Mouse (Mus musculus): ENCODE results near the gene Gm4884. TPM values are rescaled to one million over a fixed set of nuclear protein-coding genes. Genes with fewer than 3 reads are reported as not detected.
"Not testable (repeated sequence)": the region's sequence is repeated elsewhere in the genome, so short reads cannot be mapped to it uniquely, and the experiment has no call there.

Gene Gm4884
- polyA plus RNA-seq (2015; fragmentation: Nextera tagmentation; extraction: Ambion mirVana) = not detected in 2 replicates

DNA sequence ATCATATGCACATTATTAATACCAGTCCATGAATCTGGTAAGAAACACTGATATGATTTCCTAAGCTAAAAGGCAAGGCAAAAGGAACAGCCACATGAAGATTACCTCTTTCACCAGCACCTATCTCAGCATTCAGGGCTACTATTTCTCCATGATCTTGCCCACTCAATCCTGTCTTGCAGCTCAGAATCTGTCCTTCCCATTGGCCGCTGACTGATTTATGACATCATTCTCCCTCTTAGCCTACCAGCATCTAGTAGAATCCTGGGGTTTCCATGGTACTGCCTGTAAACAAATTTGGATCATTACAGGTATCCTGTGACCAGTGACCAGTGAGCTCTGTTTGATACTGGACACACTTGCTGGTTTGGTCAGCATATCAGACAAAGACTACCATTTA lies at the start of gene Gm4884:
Gene Gm4884 (plus strand): TSS at position 301 of the 400 bp plus-strand sequence.
- not testable (repeated sequence) for H3K27me3 ChIP-seq; H3K36me3 ChIP-seq; ATAC-seq (ENCODE audit: low read depth); H3K4me3 ChIP-seq (replicated peaks); DNase-seq; H3K27ac ChIP-seq; H3K4me1 ChIP-seq (replicated peaks); H3K9ac ChIP-seq; H3K4me2 ChIP-seq; H3K9me3 ChIP-seq (replicated peaks)
- 72% methylated on average over 1 of the region's 1 CpGs for WGBS (ENCODE audit: insufficient replicate concordance)

DNA sequence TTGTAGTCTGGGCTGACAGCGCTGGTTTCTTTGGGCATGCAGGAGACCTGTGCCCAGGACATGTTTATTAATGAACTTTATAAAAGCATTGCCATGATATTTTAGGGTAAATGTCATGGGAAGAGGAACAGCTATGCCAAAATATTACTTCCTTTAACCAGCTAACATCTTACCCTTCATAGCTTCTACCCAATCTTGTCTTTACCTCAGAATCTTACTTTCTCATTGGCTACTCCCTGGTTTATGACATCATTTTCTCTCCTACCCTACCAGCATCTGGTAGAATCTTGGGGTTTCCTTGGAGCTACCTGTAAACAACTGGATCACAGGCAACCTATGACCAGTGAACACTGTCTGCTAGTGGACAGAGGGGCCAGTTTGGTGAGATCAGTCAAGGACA lies 45.3 kb upstream of the Gm4884 start, which contains the start of gene 4930433I11Rik:
Gene 4930433I11Rik (plus strand): TSS at position 301 of the 400 bp plus-strand sequence.
- H3K36me3 ChIP-seq = no peaks in the 10 kb centered on the region
- H3K27me3 ChIP-seq = no peaks in the 10 kb centered on the region
- no peaks in the 10 kb centered on the region for H3K4me1 ChIP-seq (replicated peaks)
- ATAC-seq (ENCODE audit: low read depth) (no peak), DNase-seq (no peak)
- no peaks in the 10 kb centered on the region for H3K9me3 ChIP-seq (replicated peaks)
- H3K27ac ChIP-seq = no peak within 1 kb of the TSS
- H3K4me3 ChIP-seq (replicated peaks) = no peak within 1 kb of the TSS
- H3K4me2 ChIP-seq = no peak within 1 kb of the TSS
- 86% methylated on average over 1 of the region's 1 CpGs for WGBS (ENCODE audit: insufficient replicate concordance)
- H3K9ac ChIP-seq = no peak within 1 kb of the TSS

DNA sequence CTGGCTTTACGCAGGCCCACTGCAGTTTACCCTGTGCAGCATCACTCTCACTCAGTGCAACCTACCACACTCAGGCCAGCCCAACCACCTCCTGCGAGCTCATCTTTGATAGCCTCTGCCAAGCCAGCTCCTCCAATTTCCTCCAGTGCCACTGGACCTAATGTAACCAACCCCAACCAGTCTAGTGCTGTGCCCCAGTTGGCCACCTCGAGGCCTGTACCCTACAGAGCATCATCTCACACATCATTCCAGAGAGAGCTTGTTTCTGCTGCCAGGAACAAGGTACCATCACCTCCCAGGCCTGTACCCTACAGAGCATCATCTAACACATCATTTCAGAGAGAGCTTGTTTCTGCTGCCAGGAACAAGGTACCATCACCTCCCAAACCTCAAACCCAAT lies 11.5 kb downstream of the Gm4884 start:
- WGBS (ENCODE audit: insufficient replicate concordance) = 46% methylated on average over 3 of the region's 3 CpGs

More for the DNA sequence above, 11.5 kb downstream of the Gm4884 start:
- H3K4me2 ChIP-seq; H3K4me3 ChIP-seq (replicated peaks); ATAC-seq (ENCODE audit: low read depth); H3K36me3 ChIP-seq; H3K4me1 ChIP-seq (replicated peaks); H3K27ac ChIP-seq; DNase-seq; H3K9ac ChIP-seq; H3K9me3 ChIP-seq (replicated peaks); H3K27me3 ChIP-seq: not testable (repeated sequence)

Other genes with a start within 250 kb of the Gm4884 start
- gene Vstm2b, start 134.4 kb upstream of the Gm4884 start, polyA plus RNA-seq (2015; fragmentation: Nextera tagmentation; extraction: Ambion mirVana) = 0.22 TPM in 1 of 2 replicates, not detected in the other
- gene 4930433I11Rik, start 45.2 kb upstream of the Gm4884 start, polyA plus RNA-seq (2015; fragmentation: Nextera tagmentation; extraction: Ambion mirVana) = not detected in 2 replicates
- not detected in 2 replicates for gene Gm5592, start 121.1 kb downstream of the Gm4884 start, polyA plus RNA-seq (2015; fragmentation: Nextera tagmentation; extraction: Ambion mirVana)

Measured in liver, embryonic 13.5 days (tissue).